Mouse (Mus musculus): Measurements from ENCODE around the gene Klf11. TPM values are rescaled to one million over a fixed set of nuclear protein-coding genes. Genes with fewer than 3 reads are reported as not detected.

The Klf11 gene
- polyA plus RNA-seq, 1 experiment from 2014 or later, result 12.2 TPM

DNA sequence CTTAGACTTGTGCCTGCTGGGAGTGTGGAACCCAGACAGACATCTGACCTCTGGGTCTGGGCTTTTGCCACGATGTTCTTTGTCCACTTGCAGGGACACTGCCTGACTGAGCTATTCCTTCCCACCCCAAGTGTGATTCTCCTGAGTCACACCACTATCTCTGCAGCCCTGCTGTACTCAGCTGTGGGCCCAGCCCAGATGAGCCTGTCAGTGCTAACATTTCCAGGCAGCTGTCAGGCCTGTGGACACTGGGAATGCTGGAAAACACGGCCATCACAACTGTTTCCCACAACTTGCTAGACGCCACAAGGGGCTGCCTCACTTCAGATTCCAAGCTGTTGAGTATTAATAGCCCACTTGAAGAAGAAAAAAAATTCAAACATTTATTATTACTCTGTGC, 51.9 kb downstream of the Klf11 start:
- 55% methylated on average over 3 of the region's 3 CpGs for WGBS (ENCODE audit: insufficient replicate concordance)
- ATAC-seq (replicated peaks; ENCODE audit: insufficient number of reproducible peaks, low FRiP score, low TSS enrichment), result no peak; the same call in 1 of the 2 replicates
- Histone ChIP-seq H3K27me3 (ENCODE audit: control insufficient read depth, insufficient read depth, low read length) (no peaks in the 10 kb centered on the region), H3K36me3 (ENCODE audit: control insufficient read depth, insufficient read depth, low read length) (no peaks in the 10 kb centered on the region), H3K4me2 (no peak overlapping the region), H3K27ac (ENCODE audit: low read depth, low read length) (peak overlapping the region; percentile 59), H3K4me1 (ENCODE audit: control insufficient read depth, insufficient read depth, low read length) (peaks cover 16% of the 10 kb centered on the region), H3K9me3 (replicated peaks; ENCODE audit: control insufficient read depth, low read length) (no peaks in the 10 kb centered on the region), H3K4me3 (ENCODE audit: low read depth, low read length) (no peak overlapping the region), H3K9ac (ENCODE audit: low read depth, low read length) (0 out of 2 replicates have a peak overlapping the region, but pooled peaks have one; percentile 43)

DNA sequence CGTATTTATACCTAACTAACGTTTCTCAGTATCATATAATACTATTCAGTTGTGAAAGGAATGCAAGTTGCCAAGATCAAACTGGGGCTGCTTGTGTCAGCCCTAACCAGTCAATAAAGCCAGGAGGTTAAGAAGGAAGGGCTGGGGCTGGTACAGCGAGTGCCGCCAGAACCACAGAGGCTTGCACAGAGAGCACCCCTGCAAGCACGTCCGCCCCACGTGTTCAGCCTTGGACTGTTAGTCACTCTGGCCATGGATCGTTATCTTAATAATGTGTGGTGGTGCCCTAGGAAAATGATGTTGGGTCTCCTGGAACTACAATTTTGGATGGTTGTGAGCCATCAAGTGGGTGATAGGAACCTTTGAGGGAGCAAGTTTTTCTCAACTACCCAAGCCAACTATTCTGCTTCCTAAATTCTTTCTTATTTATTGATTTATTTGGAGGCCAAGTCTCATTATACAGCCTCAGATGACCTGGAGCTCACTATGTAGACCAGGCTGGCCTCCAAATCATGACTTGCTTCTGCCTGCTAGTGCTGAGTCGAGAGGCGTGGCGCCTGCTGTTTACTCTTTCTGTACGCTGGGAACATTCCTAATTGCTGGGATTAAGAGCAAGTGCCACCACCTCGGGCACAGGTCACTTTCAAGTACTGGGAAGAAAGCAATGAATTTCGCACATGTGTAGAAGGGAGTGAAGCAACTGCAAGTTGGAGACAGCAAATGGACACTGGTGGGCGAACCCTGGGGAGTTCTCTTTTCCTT, 54.6 kb downstream of the Klf11 start:
- H3K4me1 ChIP-seq (ENCODE audit: control insufficient read depth, insufficient read depth, low read length), result peaks cover 22% of the 10 kb centered on the region
- H3K9me3 ChIP-seq (replicated peaks; ENCODE audit: control insufficient read depth, low read length), result no peaks in the 10 kb centered on the region
- no peak overlapping the region; the same call in 1 of the 2 replicates for H3K27ac ChIP-seq (ENCODE audit: low read depth, low read length)
- 86% methylated on average over 15 of the region's 15 CpGs for WGBS (ENCODE audit: insufficient replicate concordance)
- no peak overlapping the region for H3K4me3 ChIP-seq (ENCODE audit: low read depth, low read length)
- no peak for ATAC-seq (replicated peaks; ENCODE audit: insufficient number of reproducible peaks, low FRiP score, low TSS enrichment)
- peak overlapping the region; percentile 67; the same call in 1 of the 2 replicates for H3K4me2 ChIP-seq
- no peaks in the 10 kb centered on the region for H3K36me3 ChIP-seq (ENCODE audit: control insufficient read depth, insufficient read depth, low read length)
- H3K9ac ChIP-seq (ENCODE audit: low read depth, low read length), result no peak overlapping the region
- H3K27me3 ChIP-seq (ENCODE audit: control insufficient read depth, insufficient read depth, low read length), result no peaks in the 10 kb centered on the region

DNA sequence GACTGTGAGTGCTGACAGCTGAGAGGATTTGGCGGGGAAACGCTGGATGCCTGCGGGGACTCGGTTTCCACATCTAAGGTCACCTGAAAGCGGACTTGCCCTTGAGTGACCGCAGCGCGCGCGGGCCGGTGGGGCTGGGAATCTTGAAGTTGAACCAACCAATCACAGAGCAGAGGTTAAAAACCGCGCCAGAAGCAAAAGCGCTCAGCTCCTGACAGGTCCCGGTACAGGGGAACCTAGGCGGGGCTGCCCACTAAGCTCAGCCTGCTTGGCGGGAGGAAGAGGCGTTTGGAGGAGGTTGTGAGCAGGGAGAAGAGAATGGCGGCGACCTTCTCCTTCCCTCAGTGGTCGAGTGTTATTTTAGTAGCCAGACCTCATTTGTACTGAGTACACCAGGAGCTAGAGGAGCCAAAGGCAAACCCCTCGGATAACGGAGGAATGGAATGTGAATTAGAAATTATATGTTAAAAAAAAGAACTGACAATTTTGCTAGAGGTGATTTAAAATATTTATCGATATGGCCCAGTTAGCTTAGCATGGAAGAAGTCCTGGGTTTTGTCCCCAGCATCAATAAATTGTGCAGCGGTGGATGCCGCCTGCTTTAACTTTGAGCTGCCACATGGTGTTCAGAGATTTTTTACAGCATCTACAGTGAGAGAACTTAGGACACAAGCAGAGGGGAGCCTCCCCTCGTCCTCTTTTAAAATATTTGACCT, 55.8 kb downstream of the Klf11 start:
- peaks cover 3% of the 10 kb centered on the region; the same call in 1 of the 2 replicates for H3K36me3 ChIP-seq (ENCODE audit: control insufficient read depth, insufficient read depth, low read length)
- peaks cover 26% of the 10 kb centered on the region for H3K4me1 ChIP-seq (ENCODE audit: control insufficient read depth, insufficient read depth, low read length)
- under 1% methylated on average over 27 of the region's 27 CpGs for WGBS (ENCODE audit: insufficient replicate concordance)
- peak overlapping the region; percentile 70 for H3K27ac ChIP-seq (ENCODE audit: low read depth, low read length)
- H3K4me3 ChIP-seq (ENCODE audit: low read depth, low read length), result peak overlapping the region; percentile 84
- ATAC-seq (replicated peaks; ENCODE audit: insufficient number of reproducible peaks, low FRiP score, low TSS enrichment), result peak; percentile 62
- H3K4me2 ChIP-seq, result peak overlapping the region; percentile 67
- H3K9ac ChIP-seq (ENCODE audit: low read depth, low read length), result peak overlapping the region; percentile 84
- no peaks in the 10 kb centered on the region for H3K9me3 ChIP-seq (replicated peaks; ENCODE audit: control insufficient read depth, low read length)
- H3K27me3 ChIP-seq (ENCODE audit: control insufficient read depth, insufficient read depth, low read length), result no peaks in the 10 kb centered on the region

DNA sequence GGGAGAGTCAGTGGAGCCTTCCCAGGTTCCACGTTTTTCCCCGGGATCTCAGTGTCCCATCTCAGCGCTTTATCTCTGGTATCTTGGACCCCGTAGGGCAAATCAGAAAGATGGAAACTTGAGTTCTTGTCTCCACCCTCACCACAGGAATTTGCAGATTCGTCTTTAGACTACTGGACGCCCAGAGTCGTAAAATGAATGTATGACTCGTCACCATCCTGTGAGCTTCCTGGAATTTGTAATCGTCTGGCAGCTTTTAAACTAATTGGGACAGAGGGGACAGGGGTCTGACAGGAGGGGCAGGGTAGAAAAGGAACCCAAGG, 56.4 kb downstream of the Klf11 start:
- Histone ChIP-seq H3K4me1 (ENCODE audit: control insufficient read depth, insufficient read depth, low read length) (peaks cover 25% of the 10 kb centered on the region), H3K27me3 (ENCODE audit: control insufficient read depth, insufficient read depth, low read length) (no peaks in the 10 kb centered on the region), H3K36me3 (ENCODE audit: control insufficient read depth, insufficient read depth, low read length) (peaks cover 7% of the 10 kb centered on the region), H3K9me3 (replicated peaks; ENCODE audit: control insufficient read depth, low read length) (no peaks in the 10 kb centered on the region), H3K9ac (ENCODE audit: low read depth, low read length) (peak overlapping the region; percentile 84), H3K4me3 (ENCODE audit: low read depth, low read length) (peak overlapping the region; percentile 84), H3K4me2 (peak overlapping the region; percentile 67), H3K27ac (ENCODE audit: low read depth, low read length) (peak overlapping the region; percentile 70; the same call in 1 of the 2 replicates)
- ATAC-seq (replicated peaks; ENCODE audit: insufficient number of reproducible peaks, low FRiP score, low TSS enrichment), result 0 out of 2 replicates have a peak, but pooled peaks have one; percentile 0
- under 1% methylated on average over 9 of the region's 9 CpGs for WGBS (ENCODE audit: insufficient replicate concordance)

DNA sequence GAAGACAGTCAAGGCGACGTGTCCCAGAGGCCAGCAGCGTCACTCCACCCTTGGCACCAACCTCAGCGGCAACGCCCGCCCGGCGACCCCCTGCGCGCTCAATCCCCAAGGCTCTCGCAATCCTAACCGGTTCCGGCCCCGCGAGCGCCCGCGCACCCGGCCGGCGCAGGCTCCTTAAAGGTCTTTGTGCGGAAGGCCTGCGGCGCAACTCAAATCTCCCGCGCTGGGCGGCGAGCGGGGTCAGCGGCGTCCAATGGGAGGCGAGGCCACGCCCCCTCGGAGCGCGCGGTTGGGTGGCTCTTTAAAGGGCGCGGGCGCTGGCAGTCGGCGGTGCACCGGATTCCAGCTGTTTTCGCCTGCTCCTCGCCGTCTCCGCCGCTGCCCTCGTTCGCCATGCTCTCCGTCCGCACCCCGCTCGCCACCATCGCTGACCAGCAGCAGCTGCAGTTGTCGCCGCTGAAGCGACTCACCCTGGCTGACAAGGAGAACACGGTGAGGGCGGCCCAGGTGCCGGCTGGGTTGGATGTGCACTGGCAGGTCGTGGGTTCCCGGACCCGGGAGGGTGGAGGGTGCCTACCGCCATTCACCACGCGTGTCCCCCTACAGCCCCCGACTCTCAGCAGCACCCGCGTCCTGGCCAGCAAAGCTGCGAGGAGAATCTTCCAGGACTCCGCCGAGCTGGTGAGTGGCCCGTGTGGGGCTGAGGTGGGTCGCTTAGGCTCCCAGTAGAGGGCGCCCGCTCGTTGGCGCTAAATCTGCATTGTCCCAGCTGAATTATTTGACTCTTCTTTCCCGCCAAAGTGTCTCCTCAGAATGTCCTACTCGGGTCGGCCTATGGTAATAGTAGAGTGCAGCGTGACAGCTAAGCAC, 57.1 kb downstream of the Klf11 start, which contains the start of gene Rrm2:
Gene Rrm2 (plus strand): TSS at position 288 of the 870 bp plus-strand sequence.
- under 1% methylated on average over 83 of the region's 83 CpGs for WGBS (ENCODE audit: insufficient replicate concordance)
- no peaks in the 10 kb centered on the region for H3K9me3 ChIP-seq (replicated peaks; ENCODE audit: control insufficient read depth, low read length)
- H3K36me3 ChIP-seq (ENCODE audit: control insufficient read depth, insufficient read depth, low read length), result peaks cover 10% of the 10 kb centered on the region
- H3K4me3 ChIP-seq (ENCODE audit: low read depth, low read length), result peak within 1 kb of the TSS; percentile 84
- peak within 1 kb of the TSS; percentile 70; the same call in 1 of the 2 replicates for H3K27ac ChIP-seq (ENCODE audit: low read depth, low read length)
- ATAC-seq (replicated peaks; ENCODE audit: insufficient number of reproducible peaks, low FRiP score, low TSS enrichment), result peak; percentile 90
- H3K4me1 ChIP-seq (ENCODE audit: control insufficient read depth, insufficient read depth, low read length), result peaks cover 18% of the 10 kb centered on the region
- H3K4me2 ChIP-seq, result peak within 1 kb of the TSS; percentile 67
- no peaks in the 10 kb centered on the region for H3K27me3 ChIP-seq (ENCODE audit: control insufficient read depth, insufficient read depth, low read length)
- peak within 1 kb of the TSS; percentile 84 for H3K9ac ChIP-seq (ENCODE audit: low read depth, low read length)

DNA sequence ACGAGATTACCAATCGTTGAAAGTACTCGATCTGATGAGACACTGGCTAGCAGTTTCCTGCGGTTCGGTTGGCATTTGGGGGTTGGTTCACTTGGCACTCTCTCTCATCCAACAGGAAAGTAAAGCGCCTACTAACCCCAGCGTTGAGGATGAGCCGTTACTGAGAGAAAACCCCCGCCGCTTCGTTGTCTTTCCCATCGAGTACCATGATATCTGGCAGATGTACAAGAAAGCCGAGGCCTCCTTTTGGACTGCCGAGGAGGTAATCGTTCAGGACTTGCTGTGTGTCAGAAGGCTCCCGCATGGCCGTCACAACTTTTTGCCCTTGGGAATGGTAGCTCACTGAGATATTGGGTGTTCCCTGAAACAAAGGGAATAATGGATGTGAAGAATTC, 57.7 kb downstream of the Klf11 start:
- peaks cover 18% of the 10 kb centered on the region for H3K4me1 ChIP-seq (ENCODE audit: control insufficient read depth, insufficient read depth, low read length)

DNA sequence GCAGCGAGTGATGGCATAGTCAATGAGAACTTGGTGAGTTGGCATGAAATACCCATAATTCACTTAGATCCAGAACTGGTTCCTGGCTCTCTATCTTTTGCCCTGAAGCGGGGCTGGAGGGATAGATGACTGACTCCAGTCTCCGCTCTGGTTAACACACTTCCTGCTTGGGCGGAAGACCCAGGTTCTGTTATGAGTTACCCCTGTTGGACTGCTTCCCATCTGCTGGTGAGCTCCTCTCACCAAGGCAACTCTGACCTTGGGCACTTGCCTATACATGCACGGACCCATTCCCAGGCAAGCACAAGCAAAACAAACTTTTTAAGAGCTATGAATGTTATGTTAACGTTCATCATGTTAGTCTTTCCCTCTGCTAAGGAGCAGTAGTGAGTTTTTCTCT, 58.3 kb downstream of the Klf11 start:
- H3K4me1 ChIP-seq (ENCODE audit: control insufficient read depth, insufficient read depth, low read length), result peaks cover 18% of the 10 kb centered on the region
- WGBS (ENCODE audit: insufficient replicate concordance), result 26% methylated on average over 6 of the region's 6 CpGs
- peaks cover 10% of the 10 kb centered on the region for H3K36me3 ChIP-seq (ENCODE audit: control insufficient read depth, insufficient read depth, low read length)
- H3K4me2 ChIP-seq, result peak overlapping the region; percentile 67
- H3K27me3 ChIP-seq (ENCODE audit: control insufficient read depth, insufficient read depth, low read length), result no peaks in the 10 kb centered on the region
- peak overlapping the region; percentile 84 for H3K4me3 ChIP-seq (ENCODE audit: low read depth, low read length)
- no peaks in the 10 kb centered on the region for H3K9me3 ChIP-seq (replicated peaks; ENCODE audit: control insufficient read depth, low read length)
- peak overlapping the region; percentile 84 for H3K9ac ChIP-seq (ENCODE audit: low read depth, low read length)
- H3K27ac ChIP-seq (ENCODE audit: low read depth, low read length), result peak overlapping the region; percentile 51; the same call in 1 of the 2 replicates
- no peak for ATAC-seq (replicated peaks; ENCODE audit: insufficient number of reproducible peaks, low FRiP score, low TSS enrichment)

More for the DNA sequence above, 57.7 kb downstream of the Klf11 start:
- Histone ChIP-seq H3K9ac (ENCODE audit: low read depth, low read length) (peak overlapping the region; percentile 84), H3K9me3 (replicated peaks; ENCODE audit: control insufficient read depth, low read length) (no peaks in the 10 kb centered on the region), H3K27me3 (ENCODE audit: control insufficient read depth, insufficient read depth, low read length) (no peaks in the 10 kb centered on the region), H3K4me2 (peak overlapping the region; percentile 67), H3K4me3 (ENCODE audit: low read depth, low read length) (peak overlapping the region; percentile 84), H3K27ac (ENCODE audit: low read depth, low read length) (peak overlapping the region; percentile 70; the same call in 1 of the 2 replicates), H3K36me3 (ENCODE audit: control insufficient read depth, insufficient read depth, low read length) (peaks cover 10% of the 10 kb centered on the region)
- WGBS (ENCODE audit: insufficient replicate concordance), result under 1% methylated on average over 17 of the region's 17 CpGs
- ATAC-seq (replicated peaks; ENCODE audit: insufficient number of reproducible peaks, low FRiP score, low TSS enrichment), result no peak

Measured in heart, embryonic 11.5 days (tissue).